8 mouse cellular contexts compared by ENCODE assay signal in genomic region chr8:84847684-84848435, GRCm38 (mm10). TPM values are rescaled to one million over a fixed set of nuclear protein-coding genes. Genes with fewer than 3 reads are reported as not detected.
DNase-seq lines count a peak whose midpoint lies in the region; ATAC-seq and TF ChIP-seq lines count a peak whose summit lies in the region.

No protein-coding gene starts in this region.

- peaks cover 26% of the 10 kb centered on the region for H3K36me3 ChIP-seq in kidney, embryonic 15.5 days
- peaks cover 23% of the 10 kb centered on the region for H3K36me3 ChIP-seq in hindbrain, embryonic 12.5 days
- peaks cover 31% of the 10 kb centered on the region for H3K36me3 ChIP-seq in midbrain, embryonic 10.5 days

- no peak for DNase-seq in kidney, adult 9 months
- DNase-seq in midbrain, embryonic 10.5 days (ENCODE audit: low spot score) = no peak
- no peak for DNase-seq in retina, embryonic 14.5 days (ENCODE audit: low spot score)
- DNase-seq in layer of hippocampus, adult 9-11 months = no peak
- no peak for DNase-seq in left cerebral cortex, postnatal 4 days

- H3K4me2 ChIP-seq in kidney, embryonic 15.5 days = peak overlapping the region; percentile 76
- peak overlapping the region; percentile 76 for H3K4me2 ChIP-seq in hindbrain, embryonic 12.5 days (replicated peaks)

- H3K4me3 ChIP-seq in kidney, embryonic 15.5 days (replicated peaks) = peak overlapping the region; percentile 92
- H3K4me3 ChIP-seq in bone marrow macrophage, adult 2 months (ENCODE audit: insufficient read depth, low read length) = peak overlapping the region; percentile 86; the same call in 1 of the 2 replicates
- H3K4me3 ChIP-seq in hindbrain, embryonic 12.5 days = peak overlapping the region; percentile 94; the same call in 1 of the 2 replicates
- H3K4me3 ChIP-seq in midbrain, embryonic 10.5 days = peak overlapping the region; percentile 94

- no peaks in the 10 kb centered on the region for H3K27me3 ChIP-seq in kidney, embryonic 15.5 days
- no peaks in the 10 kb centered on the region for H3K27me3 ChIP-seq in hindbrain, embryonic 12.5 days
- no peaks in the 10 kb centered on the region for H3K27me3 ChIP-seq in midbrain, embryonic 10.5 days (ENCODE audit: low read depth, poor library complexity, severe bottlenecking)

- 0 out of 2 replicates have a peak, but pooled peaks have one; percentile 7 for TF ChIP-seq POLR2A in bone marrow macrophage, adult 2 months (IDR thresholded peaks at IDR 0.05; ENCODE audit: borderline replicate concordance, low read depth, low read length)

- peak overlapping the region; percentile 91 for H3K27ac ChIP-seq in kidney, embryonic 15.5 days
- peak overlapping the region; percentile 92 for H3K27ac ChIP-seq in bone marrow macrophage, adult 2 months (ENCODE audit: insufficient read depth, low read depth, low read length)
- H3K27ac ChIP-seq in hindbrain, embryonic 12.5 days = peak overlapping the region; percentile 76
- H3K27ac ChIP-seq in midbrain, embryonic 10.5 days (replicated peaks) = peak overlapping the region; percentile 96

- no peak for TF ChIP-seq CTCF in bone marrow macrophage, adult 2 months (IDR thresholded peaks at IDR 0.05; ENCODE audit: low read depth, low read length)

- peak overlapping the region; percentile 70 for H3K9ac ChIP-seq in kidney, embryonic 15.5 days
- H3K9ac ChIP-seq in hindbrain, embryonic 12.5 days = peak overlapping the region; percentile 66; the same call in 1 of the 2 replicates

- WGBS in kidney, embryonic 15.5 days = 41% methylated on average over 6 of the region's 6 CpGs
- 53% methylated on average over 6 of the region's 6 CpGs for WGBS in hindbrain, embryonic 12.5 days
- WGBS in midbrain, embryonic 10.5 days = 61% methylated on average over 6 of the region's 6 CpGs

- no peaks in the 10 kb centered on the region for H3K9me3 ChIP-seq in kidney, embryonic 15.5 days (replicated peaks)
- no peaks in the 10 kb centered on the region for H3K9me3 ChIP-seq in hindbrain, embryonic 12.5 days (replicated peaks)
- H3K9me3 ChIP-seq in midbrain, embryonic 10.5 days (replicated peaks) = no peaks in the 10 kb centered on the region

- intact Hi-C loops in left cerebral cortex, postnatal 4 days (cut with DNase I) = no loop called here

- no peak for ATAC-seq in kidney, embryonic 15.5 days (replicated peaks; ENCODE audit: low FRiP score)
- no peak for ATAC-seq in hindbrain, embryonic 12.5 days (ENCODE audit: low FRiP score)

- H3K4me1 ChIP-seq in kidney, embryonic 15.5 days = peaks cover 36% of the 10 kb centered on the region
- H3K4me1 ChIP-seq in bone marrow macrophage, adult 2 months (ENCODE audit: control insufficient read depth, insufficient read depth, low read length) = peaks cover 25% of the 10 kb centered on the region
- peaks cover 32% of the 10 kb centered on the region for H3K4me1 ChIP-seq in hindbrain, embryonic 12.5 days
- peaks cover 38% of the 10 kb centered on the region for H3K4me1 ChIP-seq in midbrain, embryonic 10.5 days

RNA-seq across cellular contexts. Expression of gene Calr, which starts 1.1 kb away (rescaled TPM):
- 1,039 and 1,041 TPM in 2 replicates for polyA plus RNA-seq in kidney, embryonic 15.5 days (2015; fragmentation: Nextera tagmentation; extraction: Ambion mirVana)
- polyA plus RNA-seq in bone marrow macrophage, adult 2 months (2012; ENCODE audit: insufficient read depth, insufficient read length, missing spikeins) = 674 and 696 TPM in 2 replicates
- polyA plus RNA-seq in hindbrain, embryonic 12.5 days (2016; fragmentation: Nextera tagmentation; extraction: Ambion mirVana) = 792 and 820 TPM in 2 replicates
- 723 and 798 TPM in 2 replicates for polyA plus RNA-seq in midbrain, embryonic 10.5 days (2016; fragmentation: Nextera tagmentation; extraction: Ambion mirVana)
- 100 to 1,000 TPM; 528 to 548 TPM for total RNA-seq in left cerebral cortex, postnatal 4 days (2021)

RNA-seq across cellular contexts. Expression of gene Rad23a, which starts 7.4 kb away (rescaled TPM):
- 112 and 122 TPM in 2 replicates for polyA plus RNA-seq in kidney, embryonic 15.5 days (2015; fragmentation: Nextera tagmentation; extraction: Ambion mirVana)
- polyA plus RNA-seq in bone marrow macrophage, adult 2 months (2012; ENCODE audit: insufficient read depth, insufficient read length, missing spikeins) = 49.1 and 54.0 TPM in 2 replicates
- polyA plus RNA-seq in hindbrain, embryonic 12.5 days (2016; fragmentation: Nextera tagmentation; extraction: Ambion mirVana) = 88.8 and 101 TPM in 2 replicates
- 124 and 131 TPM in 2 replicates for polyA plus RNA-seq in midbrain, embryonic 10.5 days (2016; fragmentation: Nextera tagmentation; extraction: Ambion mirVana)
- 10 to 100 TPM; 44.1 to 49.7 TPM for total RNA-seq in left cerebral cortex, postnatal 4 days (2021)

RNA-seq across cellular contexts. Expression of gene Farsa, which starts 8.9 kb away (rescaled TPM):
- 102 and 103 TPM in 2 replicates for polyA plus RNA-seq in kidney, embryonic 15.5 days (2015; fragmentation: Nextera tagmentation; extraction: Ambion mirVana)
- polyA plus RNA-seq in bone marrow macrophage, adult 2 months (2012; ENCODE audit: insufficient read depth, insufficient read length, missing spikeins) = 23.1 and 30.5 TPM in 2 replicates
- polyA plus RNA-seq in hindbrain, embryonic 12.5 days (2016; fragmentation: Nextera tagmentation; extraction: Ambion mirVana) = 92.2 and 98.9 TPM in 2 replicates
- 133 and 139 TPM in 2 replicates for polyA plus RNA-seq in midbrain, embryonic 10.5 days (2016; fragmentation: Nextera tagmentation; extraction: Ambion mirVana)
- 10 to 100 TPM; 86.2 to 90.4 TPM for total RNA-seq in left cerebral cortex, postnatal 4 days (2021)

RNA-seq across cellular contexts. Expression of gene Gadd45gip1, which starts 16.5 kb away (rescaled TPM):
- 52.6 and 53.0 TPM in 2 replicates for polyA plus RNA-seq in kidney, embryonic 15.5 days (2015; fragmentation: Nextera tagmentation; extraction: Ambion mirVana)
- 12.7 and 13.9 TPM in 2 replicates for polyA plus RNA-seq in bone marrow macrophage, adult 2 months (2012; ENCODE audit: insufficient read depth, insufficient read length, missing spikeins)
- 35.7 and 38.6 TPM in 2 replicates for polyA plus RNA-seq in hindbrain, embryonic 12.5 days (2016; fragmentation: Nextera tagmentation; extraction: Ambion mirVana)
- polyA plus RNA-seq in midbrain, embryonic 10.5 days (2016; fragmentation: Nextera tagmentation; extraction: Ambion mirVana) = 46.3 and 47.2 TPM in 2 replicates
- 10 to 100 TPM; 18.4 to 18.9 TPM for total RNA-seq in left cerebral cortex, postnatal 4 days (2021)

RNA-seq across cellular contexts. Expression of gene Syce2, which starts 24.1 kb away (rescaled TPM):
- 66.5 and 70.3 TPM in 2 replicates for polyA plus RNA-seq in kidney, embryonic 15.5 days (2015; fragmentation: Nextera tagmentation; extraction: Ambion mirVana)
- 19.4 and 19.6 TPM in 2 replicates for polyA plus RNA-seq in bone marrow macrophage, adult 2 months (2012; ENCODE audit: insufficient read depth, insufficient read length, missing spikeins)
- 37.2 TPM in 2 replicates for polyA plus RNA-seq in hindbrain, embryonic 12.5 days (2016; fragmentation: Nextera tagmentation; extraction: Ambion mirVana)
- polyA plus RNA-seq in midbrain, embryonic 10.5 days (2016; fragmentation: Nextera tagmentation; extraction: Ambion mirVana) = 64.7 and 71.7 TPM in 2 replicates
- 10 to 100 TPM; 42.0 to 42.4 TPM for total RNA-seq in left cerebral cortex, postnatal 4 days (2021)
